Mouse (Mus musculus) Muller cell, postnatal 12 days (primary cell): ENCODE data around the gene Tmem259.
A peak's percentile ranks its signal among the peaks of the same experiment; 100 is the strongest.

Experiments
- DNase-seq: peaks from one replicate; pipeline ENCODE4 v3.0.0-alpha.2; 2015; ENCODE audit errors: inconsistent ontology term

The Tmem259 gene

DNA sequence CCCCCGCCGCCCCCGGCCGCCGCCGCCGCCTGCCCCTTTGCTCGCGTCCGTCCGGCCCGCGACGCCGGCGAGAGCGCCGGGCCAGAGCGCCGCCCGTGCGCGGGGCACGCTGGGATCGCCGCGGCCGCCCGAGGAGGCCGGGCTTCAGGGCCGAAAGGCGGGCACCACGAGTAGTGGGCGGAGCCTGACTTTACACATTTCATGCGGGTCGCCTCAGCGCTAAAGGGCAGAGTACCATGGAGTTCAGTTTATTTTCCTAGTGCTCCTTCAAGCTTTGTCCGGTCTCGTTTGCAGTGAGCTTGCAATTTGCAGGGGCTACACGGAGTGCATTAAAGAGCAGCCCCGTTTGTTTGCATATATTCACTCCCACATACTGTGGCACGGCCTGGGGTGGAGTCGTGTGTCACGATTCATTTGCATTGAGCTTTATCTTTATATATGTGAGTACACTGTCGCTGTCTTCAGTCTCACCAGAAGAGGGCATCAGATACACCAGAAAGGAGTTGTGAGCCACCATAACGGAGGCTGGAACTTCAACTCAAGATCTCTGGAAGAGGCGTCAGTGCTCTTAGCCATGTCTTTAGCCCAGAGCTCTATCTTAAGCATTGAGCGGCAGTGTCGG, at the start of gene Tmem259:
Gene Tmem259, minus strand, starts transcription at position 136 of the 622 bp plus-strand sequence.
- peak; percentile 88 for DNase-seq

DNA sequence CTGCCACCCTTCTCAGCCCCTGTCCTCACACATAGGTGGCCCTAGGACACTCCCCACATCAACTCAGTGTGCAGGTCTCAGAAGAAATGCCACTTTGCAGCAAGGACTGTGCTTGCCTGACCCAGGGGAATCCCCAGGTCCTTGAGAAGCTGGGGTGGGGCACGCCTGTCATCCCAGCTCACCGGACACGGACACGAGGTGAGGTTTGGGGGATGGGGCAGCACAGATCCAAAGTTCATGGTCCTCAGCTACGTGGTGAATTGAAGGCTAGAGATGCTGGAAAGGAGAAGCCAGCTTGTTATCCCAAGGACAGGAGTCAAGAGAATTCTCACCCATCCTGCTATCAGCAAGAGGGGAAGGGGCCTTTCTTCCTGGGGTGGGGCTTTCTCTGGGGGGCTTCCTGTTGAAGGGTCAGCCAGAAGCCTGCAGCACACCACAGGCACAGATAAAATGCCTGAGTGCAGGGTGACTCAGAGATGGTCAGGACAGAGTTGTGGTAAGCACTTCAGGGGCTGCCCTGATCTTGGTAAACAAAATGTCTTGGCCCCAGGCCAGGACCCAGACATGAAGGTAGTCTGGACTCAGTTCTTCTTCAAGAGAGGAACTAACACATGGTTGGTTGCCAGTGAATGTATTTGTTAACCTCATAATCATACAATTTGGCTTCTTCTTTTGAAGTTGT, 48.8 kb upstream of the Tmem259 start:
- peak; percentile 69 for DNase-seq

DNA sequence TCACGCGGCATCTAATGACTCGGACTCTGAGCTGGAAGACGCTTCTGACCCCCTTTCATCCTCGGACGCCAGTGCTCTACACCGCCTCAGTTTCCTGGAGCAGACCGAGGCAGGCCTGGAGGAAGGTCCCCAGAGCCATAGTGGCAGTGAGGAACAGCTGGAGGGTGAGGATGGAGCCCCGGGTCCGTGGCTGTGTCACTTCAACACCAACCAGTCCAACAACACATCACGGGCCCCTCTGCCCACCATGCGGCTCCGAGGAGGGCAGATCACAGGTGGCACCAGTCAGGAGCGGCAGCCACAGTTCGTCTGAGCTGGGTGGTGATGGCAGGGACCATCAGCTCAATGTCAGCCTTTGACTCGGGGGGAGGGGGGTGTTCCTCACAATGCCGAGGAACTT, 46.6 kb upstream of the Tmem259 start:
- no peak for DNase-seq

DNA sequence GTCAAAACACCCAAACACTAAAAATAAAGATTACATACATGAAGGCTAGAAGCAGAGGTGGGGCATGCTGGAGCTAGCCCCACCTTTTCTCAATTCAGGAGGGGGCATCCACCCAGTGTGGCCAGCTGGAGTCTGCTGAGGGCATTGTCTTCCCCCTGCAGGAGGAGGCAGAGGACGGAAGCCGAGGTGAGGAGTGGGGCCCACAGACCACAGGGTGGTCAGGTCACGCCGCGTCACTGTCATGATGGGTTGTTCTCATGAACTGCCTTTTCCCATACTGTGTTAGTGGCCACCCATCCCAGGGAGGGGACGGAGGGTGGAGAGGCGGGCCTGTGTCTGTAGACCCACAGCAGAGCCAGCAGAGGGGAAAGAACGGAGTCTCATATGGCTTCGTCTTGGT, 46.1 kb upstream of the Tmem259 start:
- no peak for DNase-seq

DNA sequence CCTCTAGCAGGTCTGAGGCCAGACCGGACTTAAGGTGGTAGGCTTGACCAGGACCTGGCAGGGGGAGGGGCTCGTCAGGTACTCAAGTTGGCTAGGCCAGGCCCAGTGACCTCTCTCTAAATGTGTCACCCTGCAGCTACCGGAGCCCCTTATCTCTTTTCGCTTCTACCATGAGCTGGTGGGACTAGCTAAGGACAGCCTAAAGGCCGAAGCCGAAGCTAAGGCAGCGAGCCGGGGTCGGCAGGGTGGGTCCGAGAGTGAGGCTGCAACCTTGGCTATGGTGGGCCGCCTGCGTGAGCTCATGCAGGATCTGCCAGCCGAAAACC, 44.4 kb upstream of the Tmem259 start:
- DNase-seq: no peak

DNA sequence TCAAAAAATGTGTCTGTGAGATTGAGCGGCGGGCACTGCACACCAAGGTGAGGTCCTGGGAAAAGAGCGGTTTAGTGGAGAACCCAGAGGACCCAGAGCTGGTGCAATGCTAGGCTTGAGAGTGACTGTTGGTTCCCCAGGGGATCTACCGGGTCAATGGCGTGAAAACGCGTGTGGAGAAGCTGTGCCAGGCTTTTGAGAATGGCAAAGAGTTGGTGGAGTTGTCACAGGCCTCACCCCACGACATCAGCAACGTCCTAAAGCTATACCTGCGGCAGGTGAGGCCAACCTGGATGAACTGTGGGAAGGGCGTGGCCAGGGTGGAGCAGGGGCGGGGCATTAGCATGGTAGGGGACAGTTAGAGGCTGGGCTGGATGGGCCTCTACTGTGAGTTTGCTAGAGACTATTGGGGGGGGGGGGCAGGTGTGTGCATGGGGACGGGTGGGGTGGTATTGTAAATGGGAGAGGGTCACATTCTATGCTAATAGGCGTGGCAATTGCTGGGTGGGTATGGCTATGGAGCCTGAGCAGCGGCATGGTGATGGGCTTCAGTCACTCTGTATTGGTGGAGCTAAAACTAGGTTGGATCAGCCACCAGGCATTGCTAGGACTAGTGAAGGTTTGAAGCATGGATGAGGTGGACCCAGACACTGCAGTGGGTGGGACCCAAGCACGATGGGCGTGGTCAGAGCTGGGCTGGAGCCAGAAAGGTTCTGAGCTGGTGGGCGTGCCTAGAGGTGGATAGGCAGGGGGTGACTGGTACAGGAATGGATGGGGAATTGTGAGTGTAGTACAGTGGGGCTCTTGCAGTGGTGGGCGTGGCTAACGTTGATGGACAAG, 43.8 kb upstream of the Tmem259 start:
- DNase-seq: no peak

DNA sequence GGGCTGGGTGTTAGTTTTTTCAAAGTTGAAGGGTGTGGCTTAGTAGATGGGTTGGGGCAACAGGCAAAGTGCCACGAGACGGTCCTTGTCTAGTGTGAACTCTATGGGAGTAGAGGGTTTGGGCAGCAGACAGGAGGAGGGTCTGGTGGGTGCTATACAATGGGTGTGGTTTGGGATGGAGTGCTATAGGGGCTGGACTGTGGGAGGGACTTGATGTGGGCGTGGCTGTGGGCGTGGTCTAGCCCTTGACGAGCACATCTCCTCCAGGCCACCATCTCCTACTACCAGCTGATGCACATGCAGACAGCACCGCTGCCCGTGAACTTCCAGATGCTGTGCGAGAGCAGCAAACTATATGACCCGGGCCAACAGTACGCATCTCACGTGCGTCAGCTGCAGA, 41.8 kb upstream of the Tmem259 start:
- no peak for DNase-seq

DNA sequence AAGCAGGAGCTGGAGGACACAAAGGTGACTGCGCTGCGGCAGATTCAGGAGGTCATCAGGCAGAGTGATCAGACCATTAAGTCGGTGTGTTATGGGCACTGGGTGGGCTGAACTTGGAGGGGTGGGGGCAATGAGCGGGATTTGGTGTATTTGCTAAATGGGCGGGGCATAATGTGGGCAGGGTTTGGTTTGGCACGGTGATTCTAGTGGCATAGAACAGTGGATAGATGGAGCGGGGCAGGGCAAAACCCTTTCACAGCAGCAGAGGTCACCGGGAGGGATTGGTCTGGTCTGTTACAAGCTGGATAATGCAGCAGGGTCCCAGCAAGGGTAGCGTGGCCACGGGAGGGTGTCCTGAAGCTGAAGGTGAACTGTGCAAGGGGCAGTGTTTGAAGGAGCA, 41.3 kb upstream of the Tmem259 start:
- no peak for DNase-seq

DNA sequence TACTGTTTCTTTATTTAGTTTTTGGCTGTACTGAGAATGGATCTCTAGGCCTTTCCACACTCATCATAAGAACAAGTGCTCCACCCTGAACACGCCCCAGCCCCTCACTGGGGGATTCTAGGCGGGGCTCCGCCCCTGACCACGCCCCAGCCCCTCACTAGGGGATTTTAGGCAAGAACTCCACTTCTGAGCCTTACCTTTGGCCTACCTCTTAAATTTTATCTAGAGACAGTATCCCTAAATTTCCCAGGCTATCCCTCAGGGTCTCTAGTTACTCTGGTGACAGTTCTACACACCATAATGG, 40.9 kb upstream of the Tmem259 start:
- DNase-seq: no peak

DNA sequence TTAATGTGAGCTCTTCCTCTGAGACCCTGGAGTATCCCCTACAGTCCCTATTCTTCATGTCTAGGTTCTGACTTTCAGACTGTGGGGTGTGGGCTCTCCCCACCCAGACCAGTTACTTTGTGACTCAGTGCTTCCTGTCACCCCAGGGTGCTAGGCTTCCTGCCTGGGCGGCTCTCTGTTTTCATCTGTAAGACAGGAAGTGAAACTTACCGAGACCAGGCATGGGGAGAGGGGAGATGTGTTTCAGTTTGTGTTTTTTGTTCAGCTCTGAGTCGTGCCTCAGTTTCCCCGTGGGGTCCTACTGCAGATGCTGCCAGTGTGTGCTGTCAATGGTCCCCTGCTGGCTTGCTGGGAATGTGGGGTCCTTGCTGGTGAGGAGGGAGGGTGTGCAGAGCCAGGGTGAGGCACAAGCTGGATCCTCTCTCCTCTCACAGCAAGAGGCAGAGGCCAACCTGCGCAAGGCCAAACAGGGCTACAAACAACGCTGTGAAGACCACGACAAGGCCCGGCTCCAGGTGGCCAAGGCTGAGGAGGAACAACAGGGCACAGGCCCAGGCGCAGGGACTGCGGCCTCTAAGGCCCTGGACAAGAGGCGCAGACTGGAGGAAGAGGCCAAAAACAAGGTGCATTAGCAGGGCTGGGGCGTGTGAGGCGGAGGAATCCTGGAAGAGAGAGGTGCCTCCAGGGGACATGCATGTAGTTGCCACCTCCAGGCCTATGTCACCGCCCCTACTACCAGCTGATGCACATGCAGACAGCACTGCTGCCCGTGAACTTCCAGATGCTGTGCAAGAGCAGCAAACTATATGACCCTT, 40.3 kb upstream of the Tmem259 start:
- DNase-seq: no peak

DNA sequence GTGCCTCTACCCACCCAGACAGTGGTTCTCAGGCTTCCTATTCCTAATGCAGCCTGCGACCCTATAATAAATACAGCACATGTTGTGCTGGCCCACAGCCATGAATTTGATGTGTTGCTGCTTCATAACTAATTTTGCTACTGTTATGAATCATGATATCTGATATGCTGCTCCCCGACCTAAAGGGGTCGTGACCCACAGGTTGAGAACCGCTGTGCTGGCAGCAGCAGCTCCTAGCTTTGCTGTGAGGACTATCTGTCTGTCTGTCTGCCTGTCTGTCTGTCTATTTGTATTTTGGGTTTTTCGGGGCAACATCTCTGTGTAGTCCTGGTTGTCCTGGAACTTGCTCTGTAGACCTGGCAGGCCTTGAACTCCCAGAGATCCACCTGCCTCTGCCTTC, 39.6 kb upstream of the Tmem259 start:
- DNase-seq: no peak

DNA sequence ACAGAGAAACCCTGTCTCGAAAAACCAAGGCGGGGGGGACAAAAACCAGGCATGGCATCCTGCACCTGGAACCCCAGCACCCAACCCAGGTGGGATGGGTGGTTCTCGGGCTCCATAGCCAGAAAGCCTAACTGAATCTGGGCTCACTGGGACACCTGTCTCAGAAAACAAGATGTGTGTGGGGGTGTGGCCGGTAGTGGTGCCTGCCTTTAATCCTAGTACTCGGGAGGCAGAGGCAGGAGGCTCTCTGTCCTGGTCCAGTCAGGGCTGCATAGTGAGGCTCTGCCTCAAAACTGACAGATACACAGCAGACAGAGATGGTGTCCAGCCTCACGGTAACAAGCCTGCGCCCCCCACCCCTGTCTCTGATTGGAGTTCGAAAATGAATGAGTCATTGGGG, 38.7 kb upstream of the Tmem259 start:
- DNase-seq: no peak

DNA sequence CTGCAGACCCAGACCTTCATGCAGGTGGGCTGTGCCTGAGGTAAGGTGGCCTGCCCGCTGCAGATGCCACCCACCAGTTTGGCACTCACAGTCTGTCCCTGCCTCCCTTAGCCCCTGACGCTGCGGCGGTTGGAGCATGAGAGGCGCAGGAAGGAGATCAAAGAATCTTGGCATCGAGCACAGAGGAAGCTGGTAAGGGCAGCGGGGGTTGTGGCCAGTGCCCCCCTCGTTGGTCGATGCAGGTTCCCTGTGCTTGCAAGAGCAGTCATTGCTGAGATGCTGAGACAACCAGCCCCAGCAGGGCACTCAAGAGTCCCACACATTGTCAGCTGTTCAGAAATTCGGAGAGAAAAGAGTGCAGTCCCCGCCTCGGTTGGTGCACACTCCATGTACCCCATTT, 38.0 kb upstream of the Tmem259 start:
- no peak for DNase-seq

DNA sequence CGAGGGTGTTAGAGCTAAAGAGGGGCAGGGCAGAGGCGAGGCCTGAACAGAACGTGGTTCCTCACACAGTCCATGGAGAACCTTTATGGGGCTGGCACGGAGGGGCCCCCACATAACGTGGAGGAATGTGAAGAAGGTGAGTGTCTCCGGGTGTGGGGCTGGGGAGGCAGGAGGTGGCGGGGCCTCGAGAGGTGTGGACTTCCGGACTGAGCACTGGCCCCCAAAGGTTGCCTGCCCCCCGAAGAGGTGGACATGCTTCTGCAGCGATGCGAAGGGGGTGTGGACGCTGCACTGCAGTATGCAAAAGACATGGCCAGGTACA, 37.2 kb upstream of the Tmem259 start:
- no peak for DNase-seq

DNA sequence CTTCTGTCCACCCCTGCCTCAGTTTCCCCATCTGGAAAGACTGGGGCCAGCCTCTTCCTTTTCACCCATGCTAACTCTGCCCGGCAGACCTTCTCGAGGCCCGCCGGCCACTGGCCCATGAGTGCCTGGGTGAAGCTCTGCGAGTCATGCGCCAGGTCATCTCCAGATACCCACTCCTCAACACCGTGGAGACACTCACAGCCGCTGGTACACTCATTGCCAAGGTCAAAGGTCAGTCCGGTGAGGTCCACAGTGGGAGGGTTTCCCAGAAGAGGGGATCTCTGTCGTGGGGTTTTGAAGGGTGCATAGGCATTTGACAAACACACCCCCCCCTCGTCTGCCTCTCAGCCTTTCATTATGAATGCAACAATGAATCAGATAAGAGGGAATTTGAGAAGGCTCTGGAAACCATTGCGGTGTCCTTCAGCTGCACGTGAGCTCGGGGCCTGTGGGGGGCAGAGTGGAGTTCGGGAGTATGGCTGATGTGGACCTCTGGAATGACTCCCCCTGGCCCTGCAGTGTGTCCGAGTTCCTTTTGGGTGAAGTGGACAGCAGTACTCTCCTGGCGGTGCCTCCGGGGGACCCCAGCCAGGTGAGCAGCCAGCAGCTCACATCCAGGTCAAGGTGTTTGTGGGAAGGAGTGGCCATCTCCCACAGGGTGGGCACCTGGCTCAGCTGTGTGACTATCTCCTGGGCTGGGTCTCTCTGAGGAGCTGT, 36.6 kb upstream of the Tmem259 start:
- DNase-seq: no peak

DNA sequence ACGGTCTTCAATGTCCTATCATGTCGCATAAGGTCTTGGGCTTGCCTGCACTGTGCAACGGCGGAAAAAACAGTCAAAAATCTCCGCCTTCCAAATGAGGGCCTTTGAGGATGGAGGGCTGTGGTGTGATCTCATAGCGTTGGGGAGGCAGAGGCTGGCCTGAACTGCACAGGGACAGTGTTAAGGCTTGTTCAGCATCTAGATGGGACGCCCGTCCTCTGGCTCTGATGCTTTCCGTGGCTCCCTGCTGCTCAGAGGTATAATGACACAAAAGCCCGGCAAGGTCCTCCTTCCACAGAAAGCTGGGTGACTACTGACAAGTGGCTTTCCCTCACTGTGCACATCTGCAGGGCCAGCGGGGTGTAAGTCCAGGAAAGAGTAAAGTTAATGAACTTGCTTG, 36.1 kb upstream of the Tmem259 start:
- no peak for DNase-seq

DNA sequence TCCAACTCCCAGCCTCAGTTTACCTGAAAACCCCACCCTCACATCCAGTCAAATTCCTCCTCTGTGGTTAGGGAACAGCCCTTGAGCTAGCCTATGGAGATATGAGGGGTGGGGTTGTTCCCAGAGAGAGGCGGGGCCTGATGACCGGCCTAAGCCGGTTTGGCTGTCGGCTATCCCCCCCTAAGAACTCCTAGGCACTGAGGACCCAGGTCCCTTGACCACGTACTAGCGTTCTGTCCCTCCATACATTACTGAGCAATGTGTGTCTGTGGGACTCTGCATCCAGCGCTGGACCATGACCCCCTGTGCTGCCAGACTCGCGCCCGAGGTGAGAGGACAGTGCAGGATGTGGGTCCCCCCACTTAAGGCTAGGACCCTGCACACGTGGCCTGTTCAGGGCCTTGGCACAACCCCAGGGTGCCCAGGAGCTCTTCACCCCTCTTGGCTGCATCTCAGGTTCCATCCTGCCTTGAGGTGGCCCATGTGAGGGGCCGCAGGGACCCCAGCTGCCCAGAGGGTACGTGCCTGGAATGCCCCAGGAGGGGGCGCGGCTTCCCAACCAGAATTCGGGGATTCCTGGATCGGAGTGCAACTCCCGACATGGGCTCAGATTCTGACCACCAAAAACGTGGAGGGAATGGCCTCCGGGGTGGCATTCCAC, 35.5 kb upstream of the Tmem259 start:
- DNase-seq: no peak

DNA sequence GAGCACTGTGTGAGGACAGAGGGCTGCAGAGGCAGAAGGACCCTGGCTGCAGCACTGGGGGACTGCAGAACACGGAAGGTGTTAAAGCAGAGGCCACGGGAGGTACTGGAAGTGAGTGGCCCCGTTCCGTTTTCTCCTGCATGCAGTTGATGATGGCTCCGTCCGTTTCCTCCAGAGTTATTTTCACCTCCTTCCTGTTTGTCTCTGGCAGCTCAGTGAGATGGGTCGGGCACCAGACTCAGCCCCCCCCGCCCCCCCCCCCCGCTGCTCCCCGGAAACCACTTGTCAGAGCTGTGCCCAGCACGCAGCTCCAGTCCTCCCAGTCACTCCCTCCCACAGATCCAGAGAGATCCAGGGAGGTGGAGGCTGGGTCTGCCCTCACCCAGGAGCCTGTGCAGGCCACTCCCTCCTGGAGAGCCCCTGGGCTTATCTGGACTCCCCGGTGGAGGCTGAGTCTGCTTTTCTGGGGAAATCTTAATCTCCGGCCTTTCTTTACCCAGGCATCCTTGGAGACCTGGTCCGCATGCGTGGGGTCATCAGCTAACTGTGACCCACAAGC, 34.7 kb upstream of the Tmem259 start:
- DNase-seq: no peak

DNA sequence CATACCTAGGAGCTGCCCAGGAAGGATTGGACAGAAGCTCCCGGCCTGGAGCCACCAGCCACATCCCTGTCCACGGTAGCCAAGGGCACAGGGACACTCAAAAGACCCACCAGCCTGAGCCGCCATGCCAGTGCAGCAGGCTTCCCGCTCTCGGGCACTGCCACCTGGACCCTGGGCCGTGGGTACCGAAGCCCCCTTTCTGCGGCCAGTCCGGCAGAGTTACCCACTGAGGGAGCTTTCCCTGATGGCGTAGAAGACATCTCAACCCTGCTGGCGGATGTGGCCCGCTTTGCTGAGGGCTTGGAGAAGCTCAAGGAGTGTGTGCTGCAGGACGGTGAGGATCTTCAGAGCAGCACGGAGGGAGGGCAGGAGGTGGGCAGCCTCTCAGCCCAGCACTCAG, 33.6 kb upstream of the Tmem259 start:
- DNase-seq: no peak

DNA sequence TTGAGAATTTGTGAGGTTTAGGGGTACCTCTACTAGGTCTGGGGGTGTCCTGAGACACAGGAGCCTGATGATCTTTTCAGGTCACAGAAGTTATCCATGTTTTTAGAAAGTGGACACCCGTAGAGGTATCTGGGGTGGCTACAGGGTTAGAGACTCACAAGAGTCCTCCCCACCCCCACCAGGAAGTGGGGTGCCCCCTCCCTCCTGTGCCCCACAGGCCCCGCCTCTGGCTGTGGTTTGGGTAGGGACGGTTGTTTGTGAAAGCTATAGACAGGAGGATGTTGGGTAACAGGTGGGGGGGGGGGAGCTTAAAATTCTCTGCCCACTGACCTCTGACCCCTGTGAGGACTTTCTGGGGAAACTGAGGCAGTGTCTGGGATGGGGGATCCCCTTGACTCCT, 33.2 kb upstream of the Tmem259 start:
- no peak for DNase-seq

DNA sequence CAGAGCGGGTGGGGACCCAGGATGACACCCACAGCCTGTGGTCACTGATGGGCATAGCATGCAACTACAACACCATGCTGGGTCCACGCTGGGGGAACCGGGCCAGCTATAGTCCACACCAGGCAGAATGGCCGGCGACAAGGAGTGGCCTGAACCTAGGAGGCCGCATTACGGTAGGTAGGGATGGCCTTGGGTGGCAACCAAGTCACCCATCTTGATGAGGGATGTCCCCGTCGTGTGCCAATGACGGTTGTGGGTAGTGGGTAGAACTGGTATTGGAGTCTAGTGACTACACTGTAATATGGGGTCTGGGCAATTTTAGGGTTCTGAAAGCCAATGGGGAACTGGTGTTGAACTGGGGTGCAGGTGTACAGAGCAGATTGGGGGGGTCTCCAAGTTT, 32.8 kb upstream of the Tmem259 start:
- DNase-seq: no peak
